ENCODE assay signal across 9 mouse cellular contexts in the genomic region with DNA sequence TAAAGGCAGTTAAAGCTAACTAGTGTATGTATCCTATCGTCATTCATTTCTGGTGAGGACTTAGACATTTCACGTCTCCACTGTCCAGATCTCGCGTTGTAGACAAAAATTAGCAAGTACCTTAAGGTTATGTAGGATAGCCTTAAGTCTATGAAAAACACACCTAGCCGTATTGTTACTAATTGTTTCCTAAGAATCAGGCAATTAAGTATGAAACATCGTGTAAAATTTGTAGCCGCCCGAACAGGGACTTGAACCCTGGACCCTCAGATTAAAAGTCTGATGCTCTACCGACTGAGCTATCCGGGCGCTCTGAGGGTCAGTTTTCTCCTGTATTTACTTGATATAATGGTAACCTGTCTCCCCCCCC. TPM values are rescaled to one million over a fixed set of nuclear protein-coding genes. Genes with fewer than 3 reads are reported as not detected.
A peak's percentile ranks its signal among the peaks of the same experiment; 100 is the strongest.
DNase-seq lines count a peak whose midpoint lies in the region; ATAC-seq and TF ChIP-seq lines count a peak whose summit lies in the region.
"Had no signal": no experiment of that assay in that cellular context is flagged by ENCODE, and none has a peak within 500 bp of the region (broad histone marks: within the 10 kb centered on the region; RNA-seq: fewer than 3 reads in every experiment).

No protein-coding gene starts in this region.

- no peaks in the 10 kb centered on the region for H3K36me3 ChIP-seq in forebrain, embryonic 10.5 days (replicated peaks)

- intact Hi-C loops in heart, postnatal 25 days (cut with DNase I): loop anchor here (10.0 kb wide), 1 partner anchor 281 kb away; no protein-coding TSS in a partner anchor
- intact Hi-C loops in left cerebral cortex, adult 2 months (cut with DNase I): no loop called here

- H3K27ac ChIP-seq in forebrain, embryonic 10.5 days: 0 out of 2 replicates have a peak overlapping the region, but pooled peaks have one; percentile 9
- 0 out of 2 replicates have a peak overlapping the region, but pooled peaks have one; percentile 8 for H3K27ac ChIP-seq in left cerebral cortex, adult 2 months

- TF ChIP-seq CTCF in left cerebral cortex, adult 2 months (IDR thresholded peaks at IDR 0.05): no peak

- no peaks in the 10 kb centered on the region for H3K27me3 ChIP-seq in forebrain, embryonic 10.5 days (ENCODE audit: poor library complexity, severe bottlenecking)
- H3K27me3 ChIP-seq: CH12.LX had no signal

- ATAC-seq in hematopoietic stem cell, adult 5-6 weeks (replicated peaks in 1 of 2; ENCODE audit: insufficient read depth in 1 of 2, low FRiP score in 2 of 2, low TSS enrichment in 1 of 2, low read depth in 1 of 2, poor library complexity in 2 of 2, severe bottlenecking in 2 of 2): peak; percentile 52 to 65

- no peaks in the 10 kb centered on the region for H3K9me3 ChIP-seq in forebrain, embryonic 10.5 days

- peak overlapping the region; percentile 64 for H3K4me3 ChIP-seq in forebrain, embryonic 10.5 days
- H3K4me3 ChIP-seq in left cerebral cortex, adult 2 months: peak overlapping the region; percentile 60

- peaks cover 10% of the 10 kb centered on the region for H3K4me1 ChIP-seq in forebrain, embryonic 10.5 days

- WGBS in forebrain, embryonic 10.5 days: 2% methylated on average over 11 of the region's 11 CpGs

- DNase-seq in heart, adult 11 months: peak; percentile 91
- DNase-seq in heart, postnatal 25 days (ENCODE audit: low spot score): no peak
- peak; percentile 65 for DNase-seq in brain, adult 2 months (ENCODE audit: low read depth, low spot score)
- DNase-seq in forebrain, embryonic 10.5 days (ENCODE audit: extremely low spot score, low spot score): peak; percentile 66
- peak; percentile 57 to 60 for DNase-seq in left cerebral cortex, adult 2 months (ENCODE audit: extremely low spot score in 1 of 2, low spot score in 2 of 2)
- peak; percentile 46 for DNase-seq in lung, postnatal 25 days (ENCODE audit: low spot score)
- DNase-seq in right cerebral cortex, postnatal 4 days: peak; percentile 40

RNA-seq across cellular contexts. Expression of a gene that starts 3.7 kb away (rescaled TPM):
- 10 to 100 TPM; 25.0 to 29.0 TPM for total RNA-seq in heart, postnatal 25 days (2021)
- polyA plus RNA-seq in forebrain, embryonic 10.5 days (2016; fragmentation: Nextera tagmentation; extraction: Ambion mirVana): 38.5 and 38.8 TPM in 2 replicates
- total RNA-seq in hematopoietic stem cell, adult 5-6 weeks (2017): 135 and 150 TPM in 2 replicates
- total RNA-seq in left cerebral cortex, adult 2 months (2021): 10 to 100 TPM; 79.0 to 85.9 TPM

RNA-seq across cellular contexts. Expression of a gene that starts 11.4 kb away (rescaled TPM):
- 10 to 100 TPM; 19.9 to 21.2 TPM for total RNA-seq in heart, postnatal 25 days (2021)
- 13.6 and 13.7 TPM in 2 replicates for polyA plus RNA-seq in forebrain, embryonic 10.5 days (2016; fragmentation: Nextera tagmentation; extraction: Ambion mirVana)
- total RNA-seq in hematopoietic stem cell, adult 5-6 weeks (2017): 4.4 and 6.0 TPM in 2 replicates
- 10 to 100 TPM; 13.2 to 17.7 TPM for total RNA-seq in left cerebral cortex, adult 2 months (2021)
